Mouse (Mus musculus): ENCODE results near the gene Dbr1. TPM values are rescaled to one million over a fixed set of nuclear protein-coding genes. Genes with fewer than 3 reads are reported as not detected.
A peak's percentile ranks its signal among the peaks of the same experiment; 100 is the strongest.
"Not testable (repeated sequence)": the region's sequence is repeated elsewhere in the genome, so short reads cannot be mapped to it uniquely, and the experiment has no call there.

The Dbr1 gene
- polyA plus RNA-seq, 1 experiment from 2014 or later = 26.8 TPM

- Histone ChIP-seq H3K4me3 (peak overlapping the region; percentile 85), H3K36me3 (no peaks in the 10 kb centered on the region), H3K4me2 (peak overlapping the region; percentile 88), H3K27ac (peak overlapping the region; percentile 95), H3K27me3 (replicated peaks) (0 out of 2 replicates have a peak, but pooled peaks cover 3% of the 10 kb centered on the region), H3K9me3 (replicated peaks) (no peaks in the 10 kb centered on the region), H3K4me1 (peaks cover 37% of the 10 kb centered on the region), H3K9ac (peak overlapping the region; percentile 93)
- WGBS (ENCODE audit: insufficient replicate concordance) = 1% methylated on average over 15 of the region's 15 CpGs
- ATAC-seq = no peak; the same call in 1 of the 2 replicates
Observed at GRCm38 (mm10) chr9:99568023-99568346, 7.6 kb upstream of the Dbr1 start.

GRCm38 (mm10) chr9:99568347-99569070 lies 7.1 kb upstream of the Dbr1 start, which contains the start of gene Armc8:
Gene Armc8 (minus strand): TSS chr9:99568899.
- 0 out of 2 replicates have a peak, but pooled peaks cover 3% of the 10 kb centered on the region for H3K27me3 ChIP-seq (replicated peaks)
- peak within 1 kb of the TSS; percentile 88 for H3K4me2 ChIP-seq
- under 1% methylated on average over 70 of the region's 70 CpGs for WGBS (ENCODE audit: insufficient replicate concordance)
- no peaks in the 10 kb centered on the region for H3K9me3 ChIP-seq (replicated peaks)
- peaks cover 33% of the 10 kb centered on the region for H3K4me1 ChIP-seq
- peak within 1 kb of the TSS; percentile 93 for H3K9ac ChIP-seq
- H3K36me3 ChIP-seq = no peaks in the 10 kb centered on the region
- ATAC-seq = peak; percentile 95
- peak within 1 kb of the TSS; percentile 85 for H3K4me3 ChIP-seq
- peak within 1 kb of the TSS; percentile 95 for H3K27ac ChIP-seq

GRCm38 (mm10) chr9:99569071-99569397 lies 6.6 kb upstream of the Dbr1 start:
- H3K4me1 ChIP-seq = peaks cover 28% of the 10 kb centered on the region
- 0 out of 2 replicates have a peak, but pooled peaks cover 3% of the 10 kb centered on the region for H3K27me3 ChIP-seq (replicated peaks)
- H3K4me3 ChIP-seq = peak overlapping the region; percentile 85
- H3K4me2 ChIP-seq = peak overlapping the region; percentile 88
- no peaks in the 10 kb centered on the region for H3K36me3 ChIP-seq
- ATAC-seq = peak; percentile 59; the same call in 1 of the 2 replicates
- under 1% methylated on average over 9 of the region's 9 CpGs for WGBS (ENCODE audit: insufficient replicate concordance)
- peak overlapping the region; percentile 95 for H3K27ac ChIP-seq
- peak overlapping the region; percentile 93 for H3K9ac ChIP-seq
- no peaks in the 10 kb centered on the region for H3K9me3 ChIP-seq (replicated peaks)

- 46% methylated on average over 2 of the region's 2 CpGs for WGBS (ENCODE audit: insufficient replicate concordance)
- Histone ChIP-seq H3K4me2 (no peak overlapping the region), H3K36me3 (peaks cover 73% of the 10 kb centered on the region), H3K4me1 (peaks cover 14% of the 10 kb centered on the region), H3K9ac (no peak overlapping the region), H3K9me3 (replicated peaks) (no peaks in the 10 kb centered on the region), H3K27me3 (replicated peaks) (no peaks in the 10 kb centered on the region), H3K27ac (no peak overlapping the region), H3K4me3 (no peak overlapping the region)
- ATAC-seq = no peak
Observed at GRCm38 (mm10) chr9:99580655-99581054, 5.1 kb downstream of the Dbr1 start.

- ATAC-seq = 0 out of 2 replicates have a peak, but pooled peaks have one; percentile 13
- 22% methylated on average over 8 of the region's 8 CpGs for WGBS (ENCODE audit: insufficient replicate concordance)
Observed at GRCm38 (mm10) chr9:99587505-99588202, 12.1 kb downstream of the Dbr1 start.

GRCm38 (mm10) chr9:99591144-99591543 lies 15.5 kb downstream of the Dbr1 start:
- Histone ChIP-seq H3K27me3 (replicated peaks) (peaks cover 15% of the 10 kb centered on the region; the same call in 1 of the 2 replicates), H3K36me3 (no peaks in the 10 kb centered on the region), H3K9ac (no peak overlapping the region), H3K4me1 (no peaks in the 10 kb centered on the region), H3K9me3 (replicated peaks) (no peaks in the 10 kb centered on the region), H3K4me3 (no peak overlapping the region), H3K4me2 (no peak overlapping the region), H3K27ac (no peak overlapping the region)
- 39% methylated on average over 8 of the region's 8 CpGs for WGBS (ENCODE audit: insufficient replicate concordance)
- ATAC-seq = no peak

More at GRCm38 (mm10) chr9:99587505-99588202, 12.1 kb downstream of the Dbr1 start:
- Histone ChIP-seq H3K4me1 (no peaks in the 10 kb centered on the region), H3K4me3 (no peak overlapping the region), H3K27me3 (replicated peaks) (peaks cover 15% of the 10 kb centered on the region; the same call in 1 of the 2 replicates), H3K27ac (no peak overlapping the region), H3K9me3 (replicated peaks) (no peaks in the 10 kb centered on the region), H3K36me3 (peaks cover 27% of the 10 kb centered on the region), H3K4me2 (no peak overlapping the region), H3K9ac (no peak overlapping the region)

- not testable (repeated sequence) for H3K36me3 ChIP-seq; H3K4me1 ChIP-seq; H3K9ac ChIP-seq; H3K27ac ChIP-seq; ATAC-seq; H3K9me3 ChIP-seq (replicated peaks); H3K27me3 ChIP-seq (replicated peaks); H3K4me3 ChIP-seq; H3K4me2 ChIP-seq
- 81% methylated on average over 6 of the region's 6 CpGs for WGBS (ENCODE audit: insufficient replicate concordance)
Observed at GRCm38 (mm10) chr9:99599127-99599526, 23.5 kb downstream of the Dbr1 start.

GRCm38 (mm10) chr9:99603566-99603965 lies 28.0 kb downstream of the Dbr1 start:
- Histone ChIP-seq H3K4me3 (no peak overlapping the region), H3K9me3 (replicated peaks) (no peaks in the 10 kb centered on the region), H3K4me2 (no peak overlapping the region), H3K27ac (no peak overlapping the region), H3K27me3 (replicated peaks) (no peaks in the 10 kb centered on the region), H3K9ac (no peak overlapping the region), H3K4me1 (no peaks in the 10 kb centered on the region), H3K36me3 (no peaks in the 10 kb centered on the region)
- WGBS (ENCODE audit: insufficient replicate concordance) = 66% methylated on average over 2 of the region's 2 CpGs
- no peak for ATAC-seq

GRCm38 (mm10) chr9:99612202-99612601 lies 36.6 kb downstream of the Dbr1 start, which contains the start of gene A4gnt:
Gene A4gnt (plus strand): TSS chr9:99612502.
- H3K4me1 ChIP-seq = no peaks in the 10 kb centered on the region
- 0 out of 2 replicates have a peak, but pooled peaks cover 8% of the 10 kb centered on the region for H3K27me3 ChIP-seq (replicated peaks)
- H3K9ac ChIP-seq = no peak within 1 kb of the TSS
- 17% methylated on average over 2 of the region's 2 CpGs for WGBS (ENCODE audit: insufficient replicate concordance)
- H3K4me3 ChIP-seq = no peak within 1 kb of the TSS
- ATAC-seq = no peak
- H3K27ac ChIP-seq = no peak within 1 kb of the TSS
- no peaks in the 10 kb centered on the region for H3K9me3 ChIP-seq (replicated peaks)
- H3K4me2 ChIP-seq = no peak within 1 kb of the TSS
- no peaks in the 10 kb centered on the region for H3K36me3 ChIP-seq

GRCm38 (mm10) chr9:99619688-99620087 lies 44.1 kb downstream of the Dbr1 start:
- Histone ChIP-seq H3K4me2 (no peak overlapping the region), H3K4me1 (no peaks in the 10 kb centered on the region), H3K9ac (no peak overlapping the region), H3K9me3 (replicated peaks) (no peaks in the 10 kb centered on the region), H3K27me3 (replicated peaks) (no peaks in the 10 kb centered on the region), H3K36me3 (no peaks in the 10 kb centered on the region), H3K27ac (no peak overlapping the region), H3K4me3 (no peak overlapping the region)
- ATAC-seq = no peak
- WGBS (ENCODE audit: insufficient replicate concordance) = 78% methylated on average over 8 of the region's 8 CpGs

- 74% methylated on average over 11 of the region's 11 CpGs for WGBS (ENCODE audit: insufficient replicate concordance)
- no peak for ATAC-seq
- Histone ChIP-seq H3K9me3 (replicated peaks) (no peaks in the 10 kb centered on the region), H3K27ac (no peak overlapping the region), H3K4me2 (no peak overlapping the region), H3K36me3 (no peaks in the 10 kb centered on the region), H3K4me1 (no peaks in the 10 kb centered on the region), H3K27me3 (replicated peaks) (no peaks in the 10 kb centered on the region), H3K4me3 (no peak overlapping the region), H3K9ac (no peak overlapping the region)
Observed at GRCm38 (mm10) chr9:99620196-99620595, 44.6 kb downstream of the Dbr1 start.

- Histone ChIP-seq H3K9ac (no peak overlapping the region), H3K9me3 (replicated peaks) (no peaks in the 10 kb centered on the region), H3K4me2 (no peak overlapping the region), H3K27me3 (replicated peaks) (no peaks in the 10 kb centered on the region), H3K36me3 (no peaks in the 10 kb centered on the region), H3K4me3 (no peak overlapping the region), H3K27ac (no peak overlapping the region), H3K4me1 (no peaks in the 10 kb centered on the region)
- 59% methylated on average over 1 of the region's 1 CpGs for WGBS (ENCODE audit: insufficient replicate concordance)
- no peak for ATAC-seq
Observed at GRCm38 (mm10) chr9:99622034-99622433, 46.4 kb downstream of the Dbr1 start.

Measured in liver, embryonic 12.5 days (tissue).